Mouse (Mus musculus): ENCODE measurements at regions not wholly inside any gene's neighbourhood (a gene's known extent, or its start where the extent isn't known, plus 50 kb on each side); places are given as distances from the start of the nearest gene placed in this dataset.

DNA sequence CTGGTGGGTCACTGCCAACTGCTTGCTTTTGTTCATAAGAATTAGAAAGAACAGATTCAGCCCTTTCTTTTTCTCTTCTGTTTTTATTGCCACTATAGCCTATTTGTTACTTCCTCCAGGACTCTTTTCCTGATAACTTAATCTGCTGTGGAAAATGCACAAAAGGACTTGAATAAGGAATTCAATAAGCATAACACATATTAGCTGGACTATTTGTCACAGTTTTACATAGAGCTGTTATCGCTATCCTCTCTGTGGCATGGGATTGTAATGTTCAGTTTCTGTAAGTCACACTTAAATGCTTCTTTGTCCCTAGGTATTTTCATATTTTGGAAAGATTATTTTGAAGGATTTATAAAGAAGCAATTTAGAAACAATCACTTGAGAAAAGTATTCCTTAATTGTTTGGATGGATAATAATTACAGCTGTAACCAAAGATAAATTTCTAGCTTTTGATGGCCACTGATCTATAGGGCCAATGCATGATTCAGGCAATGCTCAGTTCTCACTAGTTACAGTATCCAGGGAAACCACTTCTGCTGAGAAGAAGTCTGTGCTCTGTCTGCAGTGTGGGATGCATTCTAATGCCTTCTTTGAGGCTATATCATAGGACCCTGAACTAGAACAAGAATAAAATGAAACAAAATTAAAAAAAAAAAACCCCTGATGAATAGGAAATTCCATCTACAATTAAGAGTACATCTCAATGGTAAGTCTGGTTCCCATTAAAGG, 1243.1 kb upstream of the Got2 start:
- ChIA-PET CTCF (no interaction called here), POLR2A (interaction anchor here (0.6 kb wide), 1 partner anchor 432 kb away, joined by 5 read pairs; no protein-coding TSS in a partner anchor)
- in situ Hi-C loops (cut with MboI; ENCODE audit: low pct_unique_long_range_greater_than_20kb) = no loop called here
- no peak for TF ChIP-seq CTCF (IDR thresholded peaks at IDR 0.05)
- DNase-seq (ENCODE audit: low read depth, low spot score) (no peak), ATAC-seq (no peak)
- no peaks in the 10 kb centered on the region for H3K27me3 ChIP-seq

DNA sequence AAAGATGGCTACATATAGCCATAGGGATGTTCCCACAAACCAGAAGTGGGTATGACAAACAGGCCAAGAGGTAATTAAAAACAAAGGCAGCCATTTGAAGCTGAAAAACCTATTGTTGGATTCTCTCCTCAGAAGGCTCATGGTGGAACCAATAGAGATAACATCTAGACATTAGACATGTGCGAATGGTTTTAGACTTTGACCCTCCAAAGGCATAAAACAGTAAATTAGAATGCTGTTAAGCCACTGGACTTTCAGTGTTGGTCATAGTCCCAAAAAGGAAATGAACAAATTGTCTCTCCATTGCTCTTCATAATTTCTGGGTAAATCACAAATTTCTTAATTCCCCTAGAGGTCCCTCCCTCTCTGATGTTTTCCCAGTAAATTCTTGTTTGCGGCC, 1242.5 kb upstream of the Got2 start:
- in situ Hi-C loops (cut with MboI; ENCODE audit: low pct_unique_long_range_greater_than_20kb) = no loop called here
- ChIA-PET CTCF (no interaction called here), POLR2A (no interaction called here)
- DNase-seq (ENCODE audit: low read depth, low spot score) (no peak), ATAC-seq (no peak)
- TF ChIP-seq CTCF (IDR thresholded peaks at IDR 0.05) = no peak
- H3K27me3 ChIP-seq = no peaks in the 10 kb centered on the region

DNA sequence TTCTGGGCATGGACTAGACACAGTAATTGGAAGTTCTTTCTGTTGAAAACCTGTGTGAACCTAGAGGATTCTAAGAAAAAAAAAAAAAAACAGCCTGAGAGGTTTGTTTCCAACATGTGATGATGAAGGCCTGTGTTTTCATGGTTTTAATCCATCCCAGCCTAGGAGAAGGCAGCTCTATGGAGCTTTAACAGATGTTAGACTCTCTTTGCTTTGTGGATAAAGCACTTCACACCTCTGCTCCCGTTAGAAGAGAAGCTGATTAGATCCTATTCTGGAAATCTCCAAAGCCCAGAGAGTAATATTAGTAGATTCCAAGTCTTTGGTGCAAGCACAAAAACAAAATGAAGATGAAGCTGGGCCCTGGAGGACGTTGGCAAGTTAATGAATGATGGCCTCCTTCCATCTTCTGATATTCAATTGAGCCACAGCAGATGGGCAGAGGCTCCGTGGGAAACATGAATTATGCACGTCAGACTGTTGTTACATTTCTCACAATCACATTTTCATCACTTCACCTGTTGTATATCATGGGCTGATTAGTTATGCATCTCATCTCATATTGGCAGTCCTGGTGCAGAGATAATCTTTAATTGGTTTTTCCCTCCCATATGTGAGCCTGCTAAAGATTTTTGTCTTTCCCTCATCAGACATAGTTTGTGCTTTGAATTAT, 1220.5 kb upstream of the Got2 start:
- POLR2A ChIA-PET = no interaction called here
- no peak for DNase-seq (ENCODE audit: low read depth, low spot score)
- no peaks in the 10 kb centered on the region for H3K27me3 ChIP-seq
- no peak for ATAC-seq
- TF ChIP-seq CTCF (IDR thresholded peaks at IDR 0.05) = no peak
- in situ Hi-C loops (cut with MboI; ENCODE audit: low pct_unique_long_range_greater_than_20kb) = no loop called here
- CTCF ChIA-PET = interaction anchor here (1.4 to 1.7 kb wide), 2 partner anchors 10 to 17 kb away, joined by 3 read pairs; no protein-coding TSS in a partner anchor

Measured in Patski (cell line).